Mouse (Mus musculus) G1E-ER4 (cell line): ENCODE measurements at regions not wholly inside any gene's neighbourhood (a gene's known extent, or its start where the extent isn't known, plus 50 kb on each side); places are given as distances from the start of the nearest gene placed in this dataset.

Experiments used
- GATA1 ChIP-seq: IDR thresholded peaks from one replicate; pipeline ENCODE4 v1.8.0; 2012; ENCODE audit warnings: low read length, inconsistent platforms

DNA sequence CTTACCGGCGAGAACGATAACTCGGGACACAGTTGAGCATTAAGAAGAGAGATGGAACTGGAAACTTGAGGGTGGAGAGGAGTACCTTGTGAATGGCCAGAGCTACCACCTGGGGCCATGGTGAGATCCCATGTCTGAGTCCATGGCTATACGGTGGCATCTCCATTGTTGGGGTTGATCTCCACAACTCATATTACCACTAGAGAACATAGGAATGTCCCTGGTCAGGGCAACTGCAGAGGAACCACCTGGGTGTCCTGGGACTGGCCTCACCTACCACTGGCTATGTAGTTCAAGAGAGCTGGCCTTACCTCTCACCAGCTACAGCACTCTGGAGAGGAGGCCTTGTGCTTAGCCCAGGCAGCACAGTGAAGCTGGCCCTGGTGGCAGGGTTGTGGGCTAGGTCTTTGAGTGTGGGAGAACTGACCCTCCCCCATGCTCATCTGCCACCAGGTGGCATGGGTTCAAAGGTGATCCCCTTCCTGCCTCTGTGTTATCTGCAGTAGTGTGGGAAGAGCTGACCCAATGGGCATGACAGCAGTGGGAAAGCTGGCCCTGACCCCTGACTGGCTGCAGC is 242.7 kb upstream of the Paip1 start:
- no peak for TF ChIP-seq GATA1

- no peak for TF ChIP-seq GATA1
Observed at GRCm38 (mm10) chr13:119231556-119231955, 196.8 kb upstream of the Paip1 start.

DNA sequence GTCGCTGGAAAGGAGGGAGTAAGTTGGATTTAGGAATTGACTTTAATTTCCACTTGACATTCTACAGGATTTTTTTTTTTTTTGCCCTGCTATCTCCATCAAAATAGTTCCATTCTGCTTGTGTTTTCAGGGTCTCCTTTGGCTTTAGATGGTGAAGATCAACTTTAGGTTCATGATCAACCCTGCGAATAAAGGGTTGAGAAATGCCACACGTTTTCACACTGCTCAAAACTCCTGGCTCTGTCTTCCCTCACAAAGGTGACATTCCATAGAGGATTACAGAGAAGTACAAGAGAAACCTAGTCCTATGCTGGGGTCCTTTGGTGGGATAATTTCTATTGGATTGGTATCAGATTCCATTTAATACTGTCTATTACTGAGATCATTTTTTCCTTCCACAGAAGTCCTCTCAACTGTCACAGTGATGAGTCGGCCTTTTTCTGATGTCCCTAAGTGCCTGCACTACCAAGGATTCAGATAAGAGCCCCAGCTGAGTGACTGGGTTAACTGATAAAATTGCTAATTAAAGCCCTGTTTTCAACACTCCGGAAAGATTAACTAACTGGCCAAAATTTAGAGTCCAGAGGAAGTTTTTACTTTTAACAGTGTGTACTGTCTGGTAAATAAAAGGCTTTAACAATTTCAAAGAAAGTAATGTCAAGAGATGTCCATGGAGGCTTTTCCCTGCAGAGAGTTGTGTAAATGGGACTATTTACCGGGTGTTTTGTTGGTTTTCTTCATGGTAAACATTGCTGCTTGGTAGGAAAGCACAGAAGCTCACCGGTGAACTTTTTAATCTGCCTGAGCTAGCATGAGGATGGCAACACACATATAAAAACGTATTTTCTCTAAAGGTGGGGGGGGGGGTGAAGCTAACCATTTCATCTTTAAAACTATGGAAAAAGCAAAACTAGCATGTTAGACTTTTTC is 196.0 kb upstream of the Paip1 start:
- TF ChIP-seq GATA1: peak; percentile 93

DNA sequence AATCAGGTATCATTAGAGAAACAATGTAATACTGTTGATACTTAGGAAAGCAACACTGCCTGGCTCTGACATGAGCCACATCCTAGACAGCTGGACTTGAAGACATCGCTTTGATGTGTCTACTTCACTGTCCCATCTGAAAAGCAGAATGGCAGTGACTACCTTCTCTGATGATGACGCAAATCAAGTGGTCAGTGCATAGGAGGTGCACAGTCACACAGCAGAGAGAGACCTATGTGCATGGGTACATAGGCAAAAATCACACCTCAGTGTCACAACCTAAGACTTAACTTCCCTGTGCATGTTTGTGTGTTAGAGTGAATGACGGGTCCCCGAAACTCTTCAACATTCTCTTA is 195.4 kb upstream of the Paip1 start:
- no peak for TF ChIP-seq GATA1

GRCm38 (mm10) chr13:119233869-119234268 is 194.5 kb upstream of the Paip1 start:
- TF ChIP-seq GATA1: no peak

- TF ChIP-seq GATA1: peak; percentile 39
Observed at GRCm38 (mm10) chr13:119242358-119242757, 186.0 kb upstream of the Paip1 start.

- no peak for TF ChIP-seq GATA1
Observed at GRCm38 (mm10) chr13:119247101-119247500, 181.3 kb upstream of the Paip1 start.

- TF ChIP-seq GATA1: no peak
Observed at GRCm38 (mm10) chr13:119252006-119252405, 176.4 kb upstream of the Paip1 start.

DNA sequence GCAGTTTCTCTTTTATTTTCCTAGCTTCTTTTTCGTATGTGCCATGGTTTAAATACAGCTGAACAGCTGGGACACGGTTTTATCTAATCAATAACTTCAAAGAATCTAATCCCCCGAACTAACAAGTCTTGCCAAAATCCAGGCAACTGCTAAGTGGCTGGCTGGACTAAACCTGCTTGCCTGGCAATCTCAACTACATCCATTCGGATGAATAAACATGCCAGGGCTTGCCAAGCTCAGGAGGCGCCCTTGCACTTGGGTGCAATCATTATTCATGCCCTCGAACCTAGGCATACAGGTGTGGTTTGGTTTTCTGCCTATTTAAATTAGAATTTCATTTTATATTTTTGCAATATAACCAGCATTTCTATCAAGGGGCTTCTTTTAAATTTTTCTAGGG is 172.1 kb upstream of the Paip1 start:
- no peak for TF ChIP-seq GATA1

- TF ChIP-seq GATA1: no peak
Observed at GRCm38 (mm10) chr13:119258515-119258914, 169.9 kb upstream of the Paip1 start.

DNA sequence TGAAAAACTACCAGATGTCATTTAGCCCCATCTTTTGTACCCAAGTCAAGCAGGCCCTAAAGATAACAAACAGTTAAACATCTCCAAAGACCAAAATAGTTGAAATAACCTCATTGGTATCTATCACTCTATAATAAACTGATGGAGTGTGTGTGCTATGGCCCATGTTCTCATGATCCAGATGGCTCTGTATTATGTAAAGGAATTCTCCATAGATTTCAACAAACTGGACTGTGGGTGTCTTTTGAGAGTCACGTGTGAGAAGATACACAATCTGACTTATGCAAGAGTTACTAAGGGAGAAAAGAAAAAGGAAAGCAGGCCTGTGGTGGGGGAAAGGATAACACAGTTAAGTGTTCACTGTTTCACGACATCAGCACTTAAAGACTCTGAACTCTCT is 164.8 kb upstream of the Paip1 start:
- TF ChIP-seq GATA1: no peak

GRCm38 (mm10) chr13:119267608-119268300 is 160.6 kb upstream of the Paip1 start:
- no peak for TF ChIP-seq GATA1

- TF ChIP-seq GATA1: no peak
Observed at GRCm38 (mm10) chr13:119268301-119268675, 160.1 kb upstream of the Paip1 start.

DNA sequence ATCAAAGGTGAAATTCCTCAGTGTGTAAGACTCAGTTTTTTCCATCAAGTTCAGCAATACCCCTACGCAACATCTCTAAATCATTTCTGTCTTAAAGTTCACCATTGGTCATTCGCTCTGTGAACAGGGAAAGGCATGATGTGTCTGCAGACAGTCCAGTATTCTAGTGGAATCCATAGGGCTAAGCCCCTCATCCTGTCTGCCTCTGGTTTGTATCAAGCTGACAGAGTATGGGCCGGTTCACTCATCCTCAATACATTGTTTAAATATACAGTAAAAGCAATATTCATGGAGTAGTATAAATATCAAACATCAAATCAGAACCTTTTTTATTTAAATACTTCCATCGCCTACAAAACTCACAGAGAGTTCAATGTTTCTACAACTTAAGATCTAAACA is 152.9 kb upstream of the Paip1 start:
- no peak for TF ChIP-seq GATA1

GRCm38 (mm10) chr13:119277308-119277948 is 151.0 kb upstream of the Paip1 start:
- no peak for TF ChIP-seq GATA1

- no peak for TF ChIP-seq GATA1
Observed at GRCm38 (mm10) chr13:119279449-119279848, 149.0 kb upstream of the Paip1 start.
